Mouse (Mus musculus) urinary bladder, adult 2 months (tissue): Measurements from ENCODE around the gene Abcg5. TPM values are rescaled to one million over a fixed set of nuclear protein-coding genes. Genes with fewer than 3 reads are reported as not detected.

ENCODE experiments used
- DNase-seq: peaks from one replicate; pipeline ENCODE4 v3.0.0; 2022; ENCODE audit warnings: low spot score
- polyA plus RNA-seq: library from polyadenylated mRNA; depleted of rRNA; stranded (reverse); fragments of >200 nt; gene quantifications from 2 replicates; pipeline ENCODE4 v1.2.3, GENCODE M21; 2012

Abcg5 gene
- polyA plus RNA-seq, 1 experiment, result 0.84 TPM

DNA sequence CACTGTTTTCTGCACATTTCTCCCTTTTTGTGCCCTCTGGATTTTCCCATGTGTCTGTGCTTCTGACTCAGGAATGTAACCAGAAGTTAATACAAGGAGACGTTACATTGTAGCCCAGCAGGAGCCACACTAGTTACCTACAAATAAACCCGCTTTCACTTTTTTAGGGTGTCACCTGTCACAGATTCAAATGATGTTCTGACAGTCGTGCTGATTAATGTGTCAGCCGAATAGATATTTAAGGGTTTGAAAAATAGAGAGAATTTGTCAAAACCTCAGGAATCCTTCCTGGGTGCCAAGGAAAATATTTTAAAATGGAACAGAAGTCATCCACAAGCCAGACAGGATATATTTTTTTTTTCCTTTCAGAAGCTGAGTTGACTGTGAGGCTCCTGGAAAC lies 2.5 kb upstream of the Abcg5 start:
- no peak for DNase-seq

DNA sequence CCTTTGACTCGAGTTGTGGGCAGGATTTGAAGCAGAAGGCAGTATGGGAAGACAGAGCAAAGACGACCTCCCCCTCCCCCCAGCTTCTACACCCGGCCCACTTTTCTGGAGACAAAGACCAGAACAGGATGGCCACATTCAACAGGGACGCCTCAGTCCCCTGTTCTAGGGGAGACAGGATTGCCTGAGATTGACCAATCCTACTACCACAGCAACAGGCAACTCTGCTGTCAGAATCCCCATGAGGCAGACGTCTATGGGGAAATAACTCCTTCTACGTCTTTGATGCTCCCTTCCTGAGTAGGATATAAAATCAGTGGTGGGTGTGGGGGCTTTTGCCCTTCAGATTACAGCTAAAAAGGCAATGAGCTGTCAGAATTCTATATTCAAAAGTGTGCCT lies 1.5 kb upstream of the Abcg5 start:
- no peak for DNase-seq

DNA sequence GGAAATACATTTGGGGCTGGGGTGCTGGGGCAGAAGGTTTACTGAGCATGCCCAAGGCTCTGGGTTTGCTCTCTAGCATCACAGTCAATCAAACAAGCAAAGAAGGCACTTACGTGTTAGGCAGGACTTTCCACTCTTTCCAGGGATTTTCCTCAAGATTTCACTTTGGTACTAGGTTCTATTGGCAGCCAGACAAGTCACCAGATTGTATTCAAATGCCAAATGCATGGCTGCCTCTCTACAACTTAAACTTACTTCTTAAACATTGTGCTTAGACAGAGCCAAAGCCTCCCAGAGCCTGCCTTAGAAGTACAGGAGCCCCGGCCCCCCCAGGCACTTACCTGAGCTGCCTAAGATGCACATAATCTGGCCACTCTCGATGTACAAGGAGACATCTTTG lies 1.1 kb downstream of the Abcg5 start:
- DNase-seq, result no peak

DNA sequence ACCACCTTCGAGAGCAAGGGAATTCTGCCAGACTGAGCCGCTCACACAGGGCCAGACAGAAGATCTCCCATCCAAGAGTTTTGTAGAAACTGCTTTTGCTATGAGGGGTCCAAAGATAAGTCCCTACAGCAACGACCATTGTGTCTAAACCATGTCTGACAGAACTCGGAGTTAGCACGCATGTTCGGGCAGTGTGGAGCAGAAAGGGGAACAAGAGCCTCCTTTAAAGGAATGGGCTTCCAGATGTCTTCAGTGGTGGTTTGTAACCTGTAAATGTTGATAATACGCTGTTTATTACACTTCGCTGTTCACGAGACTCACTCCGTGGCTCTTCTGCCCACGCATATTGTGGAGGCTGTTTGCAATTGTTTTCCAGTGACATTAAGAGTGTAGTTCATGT lies 5.2 kb downstream of the Abcg5 start:
- no peak for DNase-seq

DNA sequence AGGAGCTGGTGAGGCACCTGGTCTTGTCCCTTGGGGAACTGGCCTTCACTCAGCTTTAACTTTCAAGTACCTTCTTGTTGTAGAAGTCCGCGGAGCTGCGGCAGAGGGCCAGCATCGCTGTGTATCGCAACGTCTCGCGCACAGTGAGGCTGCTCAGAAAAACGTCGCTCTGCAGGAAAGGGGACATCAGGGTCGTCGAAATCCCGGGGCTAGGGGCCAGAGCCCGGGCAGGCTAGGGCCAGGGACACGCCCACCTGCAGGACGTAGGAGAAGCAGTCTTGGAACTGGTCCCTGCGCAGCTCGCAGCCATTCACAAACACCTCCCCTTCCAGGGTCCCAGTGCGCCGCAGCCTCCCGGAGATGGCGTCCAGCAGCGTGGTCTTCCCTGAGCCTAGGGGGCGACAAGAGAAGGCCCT lies 6.9 kb downstream of the Abcg5 start, which contains the start of gene Abcg8:
Gene Abcg8, plus strand, starts transcription at position 352 of the 416 bp plus-strand sequence.
- DNase-seq, result peak; percentile 27

DNA sequence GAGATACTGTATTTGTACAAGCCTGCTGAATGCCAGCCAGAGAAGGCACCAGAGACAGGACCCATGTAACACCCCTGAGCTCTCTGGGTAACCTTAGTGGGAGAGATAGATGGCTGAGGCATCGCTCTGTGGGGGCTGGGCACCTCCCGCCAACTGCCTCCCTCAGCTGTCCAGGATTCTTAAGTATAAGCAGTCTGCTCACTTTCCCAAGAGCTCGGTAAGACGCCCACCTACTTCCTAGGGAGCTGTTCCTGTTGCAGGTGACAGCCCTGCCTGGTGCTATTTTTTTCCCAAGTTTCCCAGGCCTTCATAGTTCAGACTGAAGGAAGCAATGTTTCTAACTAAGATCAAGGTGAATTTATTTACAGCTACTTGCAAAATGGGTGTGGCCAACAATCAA lies 7.6 kb downstream of the Abcg5 start:
- DNase-seq, result no peak

DNA sequence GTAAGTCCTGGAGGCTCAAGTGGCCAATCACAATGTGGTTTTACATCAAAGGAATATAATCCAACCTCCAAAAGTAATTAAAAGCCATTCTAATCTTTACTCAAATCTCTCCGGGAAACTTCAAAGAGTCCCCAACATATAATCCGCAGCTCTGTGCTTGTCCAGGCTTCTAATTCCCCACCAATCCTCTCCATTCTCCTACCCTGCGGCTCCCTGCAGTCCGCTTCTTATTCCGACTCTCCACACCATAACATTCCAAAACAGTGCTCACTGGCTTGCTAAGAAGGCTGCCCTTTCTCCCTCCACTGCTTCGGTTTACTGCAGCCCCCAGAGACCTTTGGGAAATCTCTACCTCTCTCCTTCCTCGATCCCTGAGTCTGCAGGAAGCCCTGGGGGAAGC lies 8.8 kb downstream of the Abcg5 start:
- DNase-seq, result no peak

DNA sequence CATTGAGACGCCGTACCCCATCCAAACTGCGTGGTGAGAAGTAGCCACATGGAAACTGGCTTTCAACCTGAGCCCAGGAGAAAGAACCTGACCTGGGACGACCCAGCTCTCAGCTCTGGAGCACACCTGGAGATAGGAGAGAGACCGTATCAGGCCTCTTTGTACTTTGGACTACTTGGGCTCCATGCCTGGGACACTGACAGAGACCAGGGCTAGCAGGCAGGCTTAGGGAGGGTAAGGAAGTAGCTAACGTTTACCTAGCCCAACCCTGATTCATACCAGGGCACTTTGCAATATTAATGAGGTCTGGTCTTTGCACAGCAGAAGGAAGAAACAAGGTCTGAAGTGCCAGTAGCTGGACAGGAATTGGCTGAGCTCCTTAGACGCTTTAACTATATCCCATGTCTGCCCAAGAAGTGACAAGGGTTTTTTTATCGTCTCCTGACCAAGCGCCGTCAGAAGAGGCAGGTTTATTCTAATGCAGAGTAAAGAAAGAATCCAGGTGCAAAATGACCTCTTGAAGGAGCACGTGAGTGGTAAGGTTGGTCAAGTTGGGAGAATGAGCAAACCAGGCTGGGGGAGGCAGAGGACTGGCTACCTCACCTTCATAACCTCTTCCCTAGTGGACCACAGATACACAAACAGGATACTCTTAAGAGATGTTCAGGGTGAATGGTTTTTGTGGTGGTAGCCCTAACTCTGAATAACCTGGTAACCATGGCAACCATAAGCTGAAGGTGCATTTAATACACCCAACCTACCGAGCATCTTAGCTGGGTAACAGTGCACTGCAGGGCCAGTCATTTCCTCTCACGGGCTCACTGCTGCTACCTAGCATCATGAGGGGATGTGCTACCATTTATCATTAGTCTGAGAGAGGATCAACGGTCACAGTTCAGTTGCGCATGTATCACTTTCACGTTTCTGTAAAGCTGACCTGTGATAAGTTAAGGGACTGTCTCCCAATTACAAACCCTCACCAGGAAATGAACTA lies 10.1 kb downstream of the Abcg5 start:
- no peak for DNase-seq

DNA sequence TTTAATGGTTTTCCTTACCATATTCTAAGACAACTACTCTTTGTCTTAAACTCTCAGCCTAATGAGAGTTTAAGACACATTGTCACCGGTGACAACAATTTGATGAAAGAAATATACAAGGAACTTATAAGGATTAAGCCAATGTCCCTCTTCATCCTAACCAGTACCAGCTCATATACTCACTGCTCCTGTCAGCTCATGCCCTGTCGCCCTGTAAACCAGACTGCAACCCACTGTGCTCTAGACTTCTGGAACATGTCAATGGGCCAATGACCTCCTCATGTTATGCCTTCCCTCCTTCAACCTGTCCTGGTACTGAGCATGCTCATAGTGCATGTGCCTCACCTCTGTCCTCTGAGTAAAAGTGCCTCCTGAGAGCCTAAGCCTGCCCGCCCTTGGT lies 15.0 kb downstream of the Abcg5 start:
- DNase-seq, result no peak

DNA sequence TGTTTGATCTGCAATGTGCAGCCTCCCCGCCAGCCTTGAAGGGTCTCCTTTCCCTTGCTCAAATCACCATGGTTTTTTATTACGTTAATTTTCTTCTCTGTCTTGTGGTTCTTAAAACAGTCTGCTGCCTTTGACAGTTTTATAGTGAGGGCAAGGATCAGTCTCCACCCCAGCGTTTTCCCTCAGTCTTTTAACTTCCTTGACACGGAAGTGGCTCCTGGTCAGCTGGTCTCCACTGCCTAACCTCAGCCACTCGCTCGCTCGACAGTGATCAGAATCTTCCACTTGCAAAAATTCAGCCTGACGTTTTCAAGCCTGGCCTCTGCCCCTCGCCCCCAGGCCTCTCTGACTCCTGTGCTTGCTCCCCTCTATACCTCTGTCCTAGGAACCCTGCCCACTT lies 17.1 kb downstream of the Abcg5 start:
- DNase-seq, result no peak

DNA sequence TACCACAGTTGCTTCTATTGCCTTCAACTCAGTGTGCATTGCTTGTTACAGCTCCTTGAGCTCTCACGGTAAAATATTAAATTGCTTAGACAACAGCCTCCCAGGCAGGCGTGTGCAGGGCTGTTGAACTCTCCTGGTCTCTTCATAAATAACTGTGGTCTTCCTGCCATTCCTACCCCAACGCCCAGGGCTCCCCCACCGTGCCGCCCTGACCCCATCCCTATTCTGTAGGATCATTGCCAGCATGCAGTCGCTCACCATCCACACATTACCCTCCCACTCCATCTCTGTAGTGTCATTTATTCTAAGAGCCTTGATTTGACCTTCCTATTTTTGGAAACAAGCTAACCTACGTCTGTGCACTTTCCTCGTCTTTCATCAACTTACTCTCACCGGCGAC lies 17.8 kb downstream of the Abcg5 start:
- DNase-seq, result no peak

DNA sequence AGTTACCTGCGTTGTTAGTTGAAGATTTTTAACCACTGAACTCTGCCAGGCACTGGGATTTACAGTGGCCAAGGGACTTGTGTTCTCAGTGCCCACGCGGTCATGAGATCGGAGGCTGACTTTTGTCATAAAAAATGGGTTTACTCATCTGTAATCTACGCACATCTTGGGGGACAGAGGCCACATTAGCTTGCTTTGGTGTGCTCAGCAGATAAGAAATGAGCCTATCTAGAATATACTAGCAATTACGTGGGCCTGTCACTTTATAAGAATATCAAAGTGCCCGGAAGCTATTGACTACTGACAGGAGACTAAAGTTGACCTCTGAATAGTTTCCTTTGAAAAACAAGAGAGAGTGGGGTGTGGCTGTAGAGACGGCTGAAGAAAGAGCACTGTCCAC lies 23.9 kb downstream of the Abcg5 start:
- DNase-seq, result no peak

DNA sequence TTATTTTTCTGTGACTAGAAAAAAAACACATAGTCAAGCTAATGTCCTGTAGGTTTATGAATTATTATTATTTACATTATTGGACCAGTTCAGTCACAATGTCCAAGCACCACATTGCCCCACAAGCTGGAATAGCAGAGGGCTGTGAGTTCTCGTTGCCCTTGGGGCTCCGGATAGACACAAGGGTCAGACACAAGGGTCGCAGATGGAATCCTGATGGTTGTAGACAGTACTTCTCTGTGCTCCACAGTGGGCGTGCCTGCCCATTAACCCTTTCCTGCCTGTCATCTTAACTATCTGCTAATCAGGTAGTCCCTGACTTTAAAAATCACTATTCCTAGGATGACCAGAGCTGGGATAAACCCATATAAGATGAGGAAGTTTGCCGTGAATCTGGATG lies 24.6 kb downstream of the Abcg5 start:
- no peak for DNase-seq

DNA sequence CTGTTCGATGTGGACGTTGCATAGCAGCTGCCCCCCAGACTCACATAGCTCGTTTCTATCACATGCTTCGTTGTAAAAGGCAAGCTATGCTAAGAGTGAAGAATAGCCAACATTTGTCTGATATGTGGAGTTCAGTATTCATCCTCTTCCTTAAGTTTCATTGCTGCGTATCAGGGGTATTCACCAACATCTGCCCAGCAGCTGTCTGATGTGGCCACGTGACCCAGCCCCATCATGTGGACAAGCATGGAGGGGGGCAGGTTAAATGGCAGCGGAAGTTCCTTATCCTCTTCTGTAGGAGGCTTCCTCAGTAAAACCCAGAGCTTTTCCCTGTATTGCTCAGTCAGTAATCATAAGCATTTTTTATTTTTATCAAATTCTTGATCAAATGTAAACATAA lies 25.0 kb downstream of the Abcg5 start:
- no peak for DNase-seq

DNA sequence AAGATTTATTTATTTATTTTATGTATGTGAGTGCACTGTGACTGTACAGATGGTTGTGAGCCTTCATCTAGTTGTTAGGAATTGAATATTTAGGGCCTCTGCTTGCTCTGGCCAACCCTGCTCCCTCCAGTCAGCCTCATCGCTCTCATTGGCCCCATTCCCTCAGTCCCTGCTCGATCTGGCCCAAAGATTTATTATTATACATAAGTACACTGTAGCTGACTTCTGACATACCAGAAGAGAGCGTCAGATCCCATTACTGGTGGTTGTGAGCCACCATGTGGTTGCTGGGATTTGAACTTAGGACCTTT lies 25.4 kb downstream of the Abcg5 start:
- DNase-seq, result no peak

DNA sequence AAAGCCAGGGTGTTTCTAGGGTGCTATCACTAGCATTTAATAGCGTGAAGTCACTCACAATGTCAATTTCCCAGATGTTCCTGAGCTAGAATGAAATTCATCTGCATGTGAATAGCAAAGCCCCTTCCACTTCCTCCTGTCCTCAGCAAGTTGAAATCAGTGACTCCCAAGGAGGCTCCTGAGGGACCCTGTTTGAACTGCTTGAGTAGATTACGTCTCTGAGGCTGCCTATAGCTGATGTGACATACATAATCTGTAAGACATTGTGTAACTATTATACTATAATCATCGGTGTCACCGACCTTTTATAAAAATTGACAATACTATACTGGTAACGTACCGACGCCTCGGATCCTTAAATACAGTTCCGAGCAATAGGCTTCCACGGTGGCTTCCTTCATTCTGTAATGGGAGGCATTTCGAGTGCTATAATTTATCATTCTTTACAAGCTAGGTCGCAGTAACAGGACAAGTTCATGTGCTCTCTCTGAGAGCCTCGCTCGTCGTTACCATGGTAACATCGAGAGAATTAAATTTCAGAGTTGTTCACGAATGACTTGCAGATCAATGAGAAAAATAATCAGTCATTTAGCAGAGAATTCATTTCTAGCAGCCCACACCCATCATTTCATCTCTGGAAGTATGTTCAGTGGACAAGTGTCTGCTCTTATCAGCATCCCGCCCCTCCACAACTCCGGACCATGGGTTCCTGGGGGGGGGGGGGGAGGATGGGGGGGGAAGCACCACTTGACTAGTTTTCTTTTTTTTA lies 26.0 kb downstream of the Abcg5 start:
- DNase-seq, result no peak

DNA sequence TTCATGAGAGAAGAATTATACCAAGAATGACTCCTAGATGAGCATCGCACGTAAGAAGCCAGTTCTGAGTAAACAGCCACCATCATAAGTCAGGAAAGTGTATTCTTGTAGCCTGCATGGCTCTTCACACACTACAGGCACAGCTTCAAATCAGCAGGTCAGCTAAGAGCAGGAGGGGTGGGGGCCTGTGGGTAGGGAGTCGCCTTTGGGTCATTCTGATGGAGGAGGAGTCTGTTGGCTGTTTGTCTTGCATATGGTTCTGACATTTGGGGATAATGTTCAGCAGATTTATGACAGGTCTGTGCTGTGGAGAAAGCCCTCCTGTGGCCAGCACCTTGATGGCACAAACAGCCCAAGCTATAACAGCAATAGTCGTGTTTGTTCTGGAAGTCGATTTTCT lies 26.6 kb downstream of the Abcg5 start:
- DNase-seq, result no peak

DNA sequence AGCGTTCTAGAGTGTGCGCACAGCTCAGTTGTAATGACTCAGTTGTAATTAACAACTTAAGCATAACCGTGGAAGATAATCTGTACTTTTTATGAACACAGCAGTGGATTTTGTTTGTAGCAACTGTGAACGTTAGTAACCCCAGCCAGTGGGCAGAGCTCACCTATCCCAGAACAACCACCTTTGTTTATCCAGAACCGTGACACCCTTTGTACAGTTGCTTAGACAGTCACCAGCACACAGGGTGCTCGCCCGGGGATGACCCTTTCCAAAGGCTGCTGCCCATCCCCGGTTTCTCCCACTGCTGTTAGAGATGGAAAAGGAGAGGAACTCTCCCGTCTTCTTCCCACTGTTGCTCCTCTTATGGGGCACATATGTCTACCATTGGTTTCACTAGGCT lies 29.3 kb downstream of the Abcg5 start:
- no peak for DNase-seq

DNA sequence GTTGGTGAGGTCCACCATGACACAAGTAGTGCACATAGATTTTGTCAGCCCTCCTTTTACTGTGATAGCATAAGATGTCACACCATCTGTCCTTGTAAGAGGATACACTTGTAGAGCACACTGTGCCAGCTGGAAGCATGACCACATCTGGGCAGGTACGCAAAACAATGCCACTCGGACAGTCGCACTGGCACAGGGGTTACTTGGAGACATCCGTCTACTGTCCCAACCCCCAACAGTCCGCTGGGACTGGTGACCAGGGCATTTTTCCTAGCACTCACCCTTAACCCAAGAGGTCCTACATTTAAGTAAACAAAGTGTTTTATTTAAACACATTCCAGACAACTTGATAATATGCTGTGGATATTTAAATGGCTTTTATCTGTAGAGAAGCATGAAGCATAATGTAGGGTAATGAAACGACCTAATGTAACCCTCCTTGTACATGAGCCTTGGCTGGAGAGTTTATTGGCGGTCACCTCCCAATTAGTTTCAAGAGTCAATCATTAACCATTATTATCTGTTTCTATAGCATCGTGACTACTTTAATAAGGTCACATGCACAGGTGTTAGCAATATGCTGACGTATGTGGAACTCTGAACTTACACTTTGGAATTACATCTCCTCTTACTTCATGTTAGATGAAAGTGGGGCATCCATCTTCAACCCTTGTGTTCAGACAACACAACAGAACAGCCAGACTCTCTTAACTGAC lies 32.4 kb downstream of the Abcg5 start:
- no peak for DNase-seq

DNA sequence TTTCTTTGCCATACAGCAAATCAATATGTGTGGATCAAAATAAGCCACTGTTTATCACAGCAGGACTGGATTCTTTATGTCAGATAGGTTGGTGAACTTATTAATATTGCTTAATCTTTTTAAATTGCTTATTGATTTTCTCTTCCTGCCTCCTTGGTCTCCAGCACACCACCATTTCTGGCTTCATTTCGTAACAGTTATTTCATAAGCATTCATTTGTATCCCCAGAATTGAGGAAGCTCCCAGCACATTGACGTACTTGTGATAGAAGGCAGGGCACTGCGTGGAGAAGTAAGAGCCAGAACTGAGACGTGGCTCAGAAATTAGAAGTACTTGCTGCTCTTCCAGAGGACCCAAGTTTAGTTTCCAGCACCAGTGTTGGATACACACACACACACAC lies 35.2 kb downstream of the Abcg5 start:
- no peak for DNase-seq

DNA sequence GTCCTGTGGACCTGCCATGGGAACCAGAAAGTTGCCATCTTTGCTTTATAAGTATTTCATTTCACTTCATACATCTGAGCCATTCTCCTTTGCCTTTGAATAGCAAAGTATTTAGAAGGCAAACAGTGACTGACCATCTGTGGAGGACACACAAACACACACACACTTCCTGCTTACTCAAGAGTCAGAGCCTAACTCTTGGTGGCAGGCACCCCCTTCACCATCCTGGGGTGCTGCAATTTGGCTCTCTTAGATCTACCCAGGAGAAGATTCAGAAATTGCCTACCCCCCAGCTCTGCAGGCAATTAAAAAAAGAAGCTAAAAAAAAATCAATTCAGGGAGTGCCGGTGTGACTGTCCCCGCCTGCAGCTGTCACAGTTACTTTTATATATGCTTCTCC lies 36.3 kb downstream of the Abcg5 start:
- DNase-seq, result no peak

DNA sequence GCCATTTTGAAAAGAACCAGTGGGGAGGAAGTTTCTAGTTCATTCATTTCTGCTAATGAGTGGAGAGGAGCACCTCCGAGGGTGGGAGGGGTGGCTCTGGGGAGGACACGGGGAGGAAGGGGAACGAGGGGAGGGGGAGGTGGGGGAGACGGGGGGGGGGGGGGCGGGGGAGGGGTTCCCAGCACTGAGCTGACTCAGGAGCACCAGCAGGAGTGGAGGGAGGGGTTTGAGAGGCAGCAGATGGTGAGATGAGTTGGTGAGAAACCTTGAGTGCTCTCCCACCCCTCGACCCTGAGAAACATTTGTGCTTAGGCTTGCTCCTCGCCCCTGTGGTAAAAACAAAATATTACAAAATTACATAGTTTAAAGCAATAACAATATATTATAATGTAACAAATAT lies 36.9 kb downstream of the Abcg5 start:
- no peak for DNase-seq

DNA sequence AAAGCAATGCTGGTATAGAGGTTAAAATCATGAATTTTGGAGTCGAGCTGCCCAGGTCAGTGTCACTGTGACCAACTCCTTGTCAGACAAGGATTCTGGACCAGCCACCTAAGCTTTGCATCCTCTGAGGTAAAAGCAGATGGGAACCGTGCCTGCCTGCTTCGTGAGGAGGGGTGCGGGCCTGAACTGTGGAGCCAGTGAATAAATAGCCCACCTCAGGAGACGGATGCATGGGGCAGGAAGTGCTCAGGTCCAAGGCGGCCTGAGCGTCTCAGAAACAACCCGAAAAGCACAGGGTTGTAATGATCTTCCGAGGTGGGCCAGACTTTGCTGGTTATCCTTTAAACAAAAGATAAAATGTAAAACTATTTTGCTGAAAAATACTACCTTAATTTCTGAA lies 37.7 kb downstream of the Abcg5 start:
- no peak for DNase-seq
